Mouse (Mus musculus) effector memory CD4-positive, alpha-beta T cell, adult 7 months (primary cell): ENCODE measurements around the gene 4921511M17Rik. TPM values are rescaled to one million over a fixed set of nuclear protein-coding genes. Genes with fewer than 3 reads are reported as not detected.

Experiments used
- polyA plus RNA-seq: library from polyadenylated mRNA; unstranded; fragments of 100-300 nt; shearing (Covaris generic); gene quantifications from one replicate; pipeline ENCODE4 v1.2.1, GENCODE M21; 2017

The 4921511M17Rik gene
- polyA plus RNA-seq = not detected

GRCm38 (mm10) chrX:154033727-154034126 is at the start of gene 4921511M17Rik:
TSS of gene 4921511M17Rik (minus strand) at chrX:154033827.

GRCm38 (mm10) chrX:154054939-154055338 is 21.3 kb upstream of the 4921511M17Rik start, which contains the start of gene Gm10057:
TSS of gene Gm10057 (minus strand) at chrX:154055039.

GRCm38 (mm10) chrX:154012540-154012939 is 21.1 kb downstream of the 4921511M17Rik start, which contains the start of gene Samt1:
TSS of gene Samt1 (minus strand) at chrX:154012640.

Other genes with a start within 250 kb of the 4921511M17Rik start
- 2.3 TPM for gene Spin2c, start 201.6 kb downstream of the 4921511M17Rik start, polyA plus RNA-seq
- gene Samt1, start 21.2 kb downstream of the 4921511M17Rik start, polyA plus RNA-seq = not detected
- gene Gm10057, start 21.2 kb upstream of the 4921511M17Rik start, polyA plus RNA-seq = not detected
- gene Gm15140, start 86.9 kb upstream of the 4921511M17Rik start, polyA plus RNA-seq = not detected